Mouse (Mus musculus) bone marrow, adult 2 months (tissue): Measurements from ENCODE around the gene Synpo2l.

Source experiments
- CTCF ChIP-seq: fragments of 200-500 bp; IDR thresholded peaks from 2 replicates; pipeline ENCODE4 v1.5.1; 2011; ENCODE audit warnings: low read length, control low read depth; ENCODE audit not compliant: control insufficient read depth, insufficient read depth
- POLR2A ChIP-seq: fragments of 200-500 bp; IDR thresholded peaks from 2 replicates; pipeline ENCODE4 v1.6.1; 2011; ENCODE audit warnings: low read depth, mild to moderate bottlenecking, control low read depth, low read length, borderline replicate concordance; ENCODE audit not compliant: control insufficient read depth

GRCm38 (mm10) chr14:20651722-20652256, 16.4 kb downstream of the Synpo2l start:
- TF ChIP-seq CTCF (no peak), POLR2A (no peak)
